Mouse (Mus musculus) heart, embryonic 16.5 days (tissue): ENCODE results near the gene Celsr1. TPM values are rescaled to one million over a fixed set of nuclear protein-coding genes. Genes with fewer than 3 reads are reported as not detected.
A peak's percentile ranks its signal among the peaks of the same experiment; 100 is the strongest.

Source experiments
- ATAC-seq: fragments of 200-750 bp; cut with Nextera tagmentation; replicated peaks from 2 replicates; pipeline ENCODE4 v1.8.0; 2017; ENCODE audit warnings: moderate number of reproducible peaks; ENCODE audit not compliant: insufficient read depth, low FRiP score; ENCODE audit errors: extremely low read depth
- H3K27ac ChIP-seq: fragments of 300-500 bp; sonication (generic); 2 replicates; pipeline ENCODE4 v1.5.1; 2014; ENCODE audit warnings: mild to moderate bottlenecking, low read length, control low read depth, moderate library complexity
- H3K27me3 ChIP-seq: fragments of 300-500 bp; sonication (generic); 2 replicates; pipeline ENCODE4 v1.6.1; 2014; ENCODE audit warnings: low read length, mixed read lengths; ENCODE audit not compliant: control insufficient read depth, insufficient read depth
- H3K36me3 ChIP-seq: fragments of 300-500 bp; sonication (generic); 2 replicates; pipeline ENCODE4 v1.6.1; 2014; ENCODE audit not compliant: control insufficient read depth, insufficient read depth
- H3K4me1 ChIP-seq: fragments of 300-500 bp; sonication (generic); 2 replicates; pipeline ENCODE4 v1.6.1; 2014; ENCODE audit warnings: low read length, mixed read lengths; ENCODE audit not compliant: control insufficient read depth, insufficient read depth
- H3K4me2 ChIP-seq: fragments of 300-500 bp; sonication (generic); 2 replicates; pipeline ENCODE4 v1.6.1; 2014; ENCODE audit warnings: low read depth, mild to moderate bottlenecking, control low read depth, low read length
- H3K4me3 ChIP-seq: fragments of 300-500 bp; sonication (generic); 2 replicates; pipeline ENCODE4 v1.5.1; 2014; ENCODE audit warnings: mild to moderate bottlenecking, control low read depth, low read length
- H3K9ac ChIP-seq: fragments of 300-500 bp; sonication (generic); 2 replicates; pipeline ENCODE4 v1.6.1; 2014; ENCODE audit warnings: low read length, control low read depth
- H3K9me3 ChIP-seq: fragments of 300-500 bp; sonication (generic); replicated peaks from 2 replicates; pipeline ENCODE4 v1.6.1; 2016; ENCODE audit warnings: low read length; ENCODE audit not compliant: control insufficient read depth
- WGBS: fragments of 180-500 bp; shearing (Covaris S2); extraction: QIAGEN DNeasy Blood & Tissue Kit; methylation state at CpG from one replicate; pipeline ENCODE4 v1.1.7; 2014; 5-methylcytosine and 5-hydroxymethylcytosine counted together
- polyA plus RNA-seq: library from polyadenylated mRNA; unstranded; fragments of >200 nt; fragmentation: Nextera tagmentation; extraction: Ambion mirVana; gene quantifications from 2 replicates; pipeline ENCODE4 v1.2.1, GENCODE M21; 2015

Celsr1 gene
- polyA plus RNA-seq, 1 experiment from 2014 or later, result 1.7 TPM

GRCm38 (mm10) chr15:85896284-85896683, 137.3 kb downstream of the Celsr1 start:
- WGBS, result 18% methylated on average over 8 of the region's 8 CpGs
- no peaks in the 10 kb centered on the region for H3K27me3 ChIP-seq
- H3K9ac ChIP-seq, result no peak overlapping the region
- H3K9me3 ChIP-seq, result no peaks in the 10 kb centered on the region
- peaks cover 11% of the 10 kb centered on the region for H3K4me1 ChIP-seq
- H3K4me2 ChIP-seq, result no peak overlapping the region
- H3K36me3 ChIP-seq, result peaks cover 50% of the 10 kb centered on the region
- ATAC-seq, result peak; percentile 28
- no peak overlapping the region for H3K27ac ChIP-seq
- no peak overlapping the region for H3K4me3 ChIP-seq

DNA sequence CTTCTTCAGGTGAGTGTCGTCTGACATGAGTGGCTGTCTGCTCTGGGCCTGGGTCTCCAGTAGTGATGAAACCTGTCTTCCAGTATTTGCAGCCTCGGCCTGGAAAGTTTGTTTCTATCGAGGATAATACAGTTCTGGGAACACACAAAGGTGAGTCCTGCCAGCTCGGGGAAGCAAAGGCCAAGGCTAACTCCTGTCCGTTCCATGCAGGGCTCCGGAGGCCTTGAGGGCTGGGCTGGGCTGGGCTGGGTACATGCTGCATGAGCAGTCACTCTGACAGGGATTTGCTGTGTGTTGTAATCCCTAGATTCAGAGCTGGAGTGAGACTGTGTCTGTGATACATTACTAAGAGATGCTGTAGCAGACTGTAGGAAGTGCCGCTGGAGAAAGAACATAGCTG, 139.7 kb downstream of the Celsr1 start:
- peaks cover 50% of the 10 kb centered on the region for H3K36me3 ChIP-seq

DNA sequence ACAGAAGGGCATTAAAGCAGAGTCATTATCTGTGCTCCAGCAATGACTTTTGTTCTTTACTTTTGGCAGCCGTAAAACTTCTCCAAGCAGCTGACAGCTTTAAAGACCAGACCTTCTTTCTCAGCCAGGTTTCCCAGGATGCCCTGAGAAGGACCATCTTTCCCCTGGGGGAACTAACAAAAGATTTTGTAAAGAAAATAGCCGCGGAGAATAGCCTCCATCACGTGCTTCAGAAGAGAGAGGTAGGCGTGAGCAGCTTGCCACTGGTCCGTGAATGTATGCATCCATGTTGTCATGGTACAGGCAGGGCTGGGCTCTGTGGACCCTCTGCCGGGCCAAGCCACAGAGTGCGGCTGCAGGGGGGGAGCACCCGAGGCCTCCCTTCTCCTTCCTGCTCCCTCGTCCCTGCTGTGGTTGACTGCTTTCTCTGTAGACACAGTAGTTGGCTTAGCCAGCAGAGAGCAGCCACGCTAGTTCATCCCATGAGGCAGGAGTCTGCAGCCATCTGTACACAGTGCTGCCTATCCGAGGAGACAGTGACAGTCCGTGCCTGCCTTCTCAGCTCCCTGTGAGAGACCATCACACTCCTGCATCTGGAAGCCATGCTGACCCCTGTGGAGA, 141.0 kb downstream of the Celsr1 start:
- Histone ChIP-seq H3K4me1 (peaks cover 11% of the 10 kb centered on the region), H3K36me3 (peaks cover 43% of the 10 kb centered on the region), H3K9me3 (no peaks in the 10 kb centered on the region), H3K4me3 (no peak overlapping the region), H3K9ac (no peak overlapping the region), H3K4me2 (no peak overlapping the region), H3K27ac (peak overlapping the region; percentile 47), H3K27me3 (no peaks in the 10 kb centered on the region)
- 79% methylated on average over 13 of the region's 13 CpGs for WGBS
- no peak for ATAC-seq

More for the DNA sequence above, 139.7 kb downstream of the Celsr1 start:
- 87% methylated on average over 7 of the region's 7 CpGs for WGBS
- no peak overlapping the region for H3K4me3 ChIP-seq
- no peak overlapping the region for H3K4me2 ChIP-seq
- H3K27me3 ChIP-seq, result no peaks in the 10 kb centered on the region
- no peak overlapping the region for H3K9ac ChIP-seq
- no peaks in the 10 kb centered on the region for H3K9me3 ChIP-seq
- no peak for ATAC-seq
- peaks cover 11% of the 10 kb centered on the region for H3K4me1 ChIP-seq
- no peak overlapping the region for H3K27ac ChIP-seq

DNA sequence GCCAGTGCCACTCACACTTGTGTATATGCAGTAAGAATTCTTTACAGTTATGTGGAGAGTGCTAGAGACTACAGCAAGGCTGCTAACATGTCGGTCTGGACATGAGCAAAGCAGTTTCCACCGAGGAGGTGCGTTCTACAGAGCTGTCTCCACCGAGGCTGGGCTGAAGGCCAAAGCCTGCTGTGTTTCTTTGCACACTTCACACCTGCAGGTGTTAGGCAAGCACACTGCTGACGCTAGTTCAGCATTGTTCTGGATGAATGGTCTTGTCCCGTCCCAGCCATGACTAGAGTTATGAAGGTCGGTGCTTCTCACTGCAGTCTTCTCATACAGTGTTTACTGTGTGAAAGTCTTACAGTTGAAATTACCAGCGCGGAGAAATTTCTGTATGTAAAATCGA, 141.6 kb downstream of the Celsr1 start:
- no peaks in the 10 kb centered on the region for H3K27me3 ChIP-seq
- peaks cover 11% of the 10 kb centered on the region for H3K4me1 ChIP-seq
- peak; percentile 47; the same call in 1 of the 2 replicates for ATAC-seq
- 65% methylated on average over 10 of the region's 10 CpGs for WGBS
- H3K4me2 ChIP-seq, result no peak overlapping the region
- H3K9ac ChIP-seq, result no peak overlapping the region
- peak overlapping the region; percentile 47 for H3K27ac ChIP-seq
- H3K9me3 ChIP-seq, result no peaks in the 10 kb centered on the region
- H3K36me3 ChIP-seq, result peaks cover 41% of the 10 kb centered on the region
- no peak overlapping the region for H3K4me3 ChIP-seq

DNA sequence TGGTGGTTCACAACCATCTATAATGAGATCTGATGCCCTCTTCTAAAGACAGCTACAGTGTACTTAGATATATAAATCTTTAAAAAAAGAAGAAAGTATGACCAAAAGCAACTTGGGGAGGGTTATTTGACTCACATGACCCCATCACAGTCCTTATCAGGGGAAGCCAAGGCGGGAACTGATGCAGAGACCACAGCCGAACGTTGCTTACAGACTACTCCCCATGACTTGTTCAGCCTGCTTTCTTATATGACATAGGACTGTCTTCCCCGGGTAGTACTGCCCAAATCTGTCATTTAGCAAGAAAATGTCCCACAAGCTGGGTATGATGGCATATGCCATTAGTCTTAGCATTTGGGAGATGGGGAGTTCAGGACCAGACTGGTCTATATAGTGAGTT, 144.3 kb downstream of the Celsr1 start:
- no peak for ATAC-seq
- Histone ChIP-seq H3K9me3 (no peaks in the 10 kb centered on the region), H3K27me3 (no peaks in the 10 kb centered on the region), H3K4me3 (no peak overlapping the region), H3K9ac (no peak overlapping the region), H3K36me3 (peaks cover 53% of the 10 kb centered on the region), H3K4me2 (no peak overlapping the region), H3K27ac (no peak overlapping the region), H3K4me1 (peaks cover 11% of the 10 kb centered on the region)
- 80% methylated on average over 4 of the region's 4 CpGs for WGBS

- no peaks in the 10 kb centered on the region for H3K27me3 ChIP-seq
- no peak overlapping the region for H3K4me2 ChIP-seq
- H3K4me1 ChIP-seq, result peaks cover under 1% of the 10 kb centered on the region; the same call in 1 of the 2 replicates
- H3K27ac ChIP-seq, result no peak overlapping the region
- H3K9me3 ChIP-seq, result no peaks in the 10 kb centered on the region
- 73% methylated on average over 5 of the region's 5 CpGs for WGBS
- no peak overlapping the region for H3K9ac ChIP-seq
- no peak overlapping the region for H3K4me3 ChIP-seq
- no peak for ATAC-seq
- H3K36me3 ChIP-seq, result peaks cover 36% of the 10 kb centered on the region
These were observed 148.0 kb downstream of the Celsr1 start for GRCm38 (mm10) chr15:85885606-85886005.

GRCm38 (mm10) chr15:85879498-85879895, 154.1 kb downstream of the Celsr1 start:
- peaks cover 12% of the 10 kb centered on the region for H3K4me1 ChIP-seq
- peak overlapping the region; percentile 93 for H3K27ac ChIP-seq
- peaks cover 14% of the 10 kb centered on the region for H3K36me3 ChIP-seq
- under 1% methylated on average over 18 of the region's 18 CpGs for WGBS
- peak overlapping the region; percentile 82 for H3K4me2 ChIP-seq
- no peaks in the 10 kb centered on the region for H3K27me3 ChIP-seq
- peak overlapping the region; percentile 93 for H3K9ac ChIP-seq
- peak; percentile 18; the same call in 1 of the 2 replicates for ATAC-seq
- peak overlapping the region; percentile 79 for H3K4me3 ChIP-seq
- no peaks in the 10 kb centered on the region for H3K9me3 ChIP-seq

GRCm38 (mm10) chr15:85878848-85879497, 154.6 kb downstream of the Celsr1 start, which contains the start of gene Trmu:
Trmu (plus strand) TSS chr15:85879312.
- Histone ChIP-seq H3K4me1 (peaks cover 12% of the 10 kb centered on the region), H3K9me3 (no peaks in the 10 kb centered on the region), H3K4me3 (peak within 1 kb of the TSS; percentile 79), H3K9ac (peak within 1 kb of the TSS; percentile 93), H3K27me3 (no peaks in the 10 kb centered on the region), H3K4me2 (peak within 1 kb of the TSS; percentile 82), H3K27ac (peak within 1 kb of the TSS; percentile 93), H3K36me3 (peaks cover 14% of the 10 kb centered on the region)
- peak; percentile 96 for ATAC-seq
- WGBS, result under 1% methylated on average over 50 of the region's 50 CpGs

- H3K9ac ChIP-seq, result no peak overlapping the region
- H3K36me3 ChIP-seq, result peaks cover 19% of the 10 kb centered on the region
- WGBS, result 89% methylated on average over 7 of the region's 7 CpGs
- no peak overlapping the region for H3K4me2 ChIP-seq
- no peaks in the 10 kb centered on the region for H3K27me3 ChIP-seq
- no peak for ATAC-seq
- peaks cover 12% of the 10 kb centered on the region for H3K4me1 ChIP-seq
- no peaks in the 10 kb centered on the region for H3K9me3 ChIP-seq
- H3K4me3 ChIP-seq, result no peak overlapping the region
- no peak overlapping the region for H3K27ac ChIP-seq
These were observed 156.2 kb downstream of the Celsr1 start for GRCm38 (mm10) chr15:85877336-85877735.
